Mouse (Mus musculus): Measurements from ENCODE around the gene Olfr51. TPM values are rescaled to one million over a fixed set of nuclear protein-coding genes. Genes with fewer than 3 reads are reported as not detected.
"Not testable (repeated sequence)": the region's sequence is repeated elsewhere in the genome, so short reads cannot be mapped to it uniquely, and the experiment has no call there.

Olfr51 gene
- polyA plus RNA-seq, 1 experiment from 2014 or later = not detected

DNA sequence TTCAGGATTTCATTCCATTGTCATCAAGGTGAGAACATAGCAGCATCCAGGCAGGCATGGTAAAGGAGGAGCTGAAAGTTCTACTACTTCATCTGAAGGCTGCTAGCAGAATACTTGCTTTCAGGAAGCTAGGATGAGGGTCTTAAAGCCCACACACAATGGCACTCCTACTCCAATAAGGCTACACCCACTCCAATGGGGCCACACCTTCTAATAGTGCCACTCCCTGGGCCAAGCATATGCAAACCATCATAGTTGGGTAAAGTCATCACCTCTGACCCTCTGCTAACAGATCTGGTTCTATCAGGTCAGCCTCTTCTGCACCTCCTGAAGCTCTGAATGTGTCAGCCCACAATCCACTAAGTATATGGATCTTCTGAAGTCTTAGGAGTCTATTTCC lies 30.7 kb downstream of the Olfr51 start:
- not testable (repeated sequence) for H3K9me3 ChIP-seq; H3K9ac ChIP-seq; H3K4me1 ChIP-seq; H3K27me3 ChIP-seq (replicated peaks); H3K36me3 ChIP-seq; H3K4me2 ChIP-seq; H3K4me3 ChIP-seq (replicated peaks); H3K27ac ChIP-seq; ATAC-seq (ENCODE audit: insufficient read depth, low FRiP score, low read depth)

DNA sequence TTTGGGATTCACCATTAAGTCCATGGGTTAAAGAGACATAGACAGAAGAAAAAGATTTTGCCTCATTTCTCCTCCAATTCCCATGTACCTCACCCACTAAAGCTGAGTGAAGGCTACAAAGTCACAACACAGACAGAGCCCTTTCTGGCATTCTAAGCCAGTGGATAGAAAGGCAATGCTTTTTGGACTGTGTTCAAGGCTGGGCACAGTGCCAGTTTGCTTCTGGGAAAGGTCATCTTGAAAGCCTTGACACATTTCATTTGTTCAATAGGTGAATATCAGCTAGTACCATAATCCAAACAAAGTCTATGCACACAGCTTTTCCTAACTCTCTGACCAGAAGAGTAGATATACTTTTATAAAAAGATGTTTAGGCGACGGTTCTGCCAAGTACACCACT lies 32.6 kb downstream of the Olfr51 start:
- Histone ChIP-seq H3K27me3 (replicated peaks) (no peaks in the 10 kb centered on the region), H3K9ac (no peak overlapping the region), H3K36me3 (no peaks in the 10 kb centered on the region), H3K4me2 (no peak overlapping the region), H3K27ac (no peak overlapping the region), H3K4me1 (no peaks in the 10 kb centered on the region), H3K4me3 (replicated peaks) (no peak overlapping the region), H3K9me3 (no peaks in the 10 kb centered on the region)
- ATAC-seq (ENCODE audit: insufficient read depth, low FRiP score, low read depth) = no peak
- WGBS = 43% methylated on average over 2 of the region's 2 CpGs

GRCm38 (mm10) chr11:51044776-51045175 lies 41.4 kb downstream of the Olfr51 start:
- H3K4me1 ChIP-seq; H3K4me2 ChIP-seq; H3K9ac ChIP-seq; H3K27me3 ChIP-seq (replicated peaks); ATAC-seq (ENCODE audit: insufficient read depth, low FRiP score, low read depth); H3K4me3 ChIP-seq (replicated peaks); H3K36me3 ChIP-seq; H3K9me3 ChIP-seq; H3K27ac ChIP-seq: not testable (repeated sequence)
- 58% methylated on average over 3 of the region's 3 CpGs for WGBS

GRCm38 (mm10) chr11:51047809-51048208 lies 44.4 kb downstream of the Olfr51 start, which contains the start of gene Olfr1375:
TSS of gene Olfr1375 (plus strand) at chr11:51048109.
- not testable (repeated sequence) for H3K9me3 ChIP-seq; H3K27ac ChIP-seq; H3K27me3 ChIP-seq (replicated peaks); H3K9ac ChIP-seq; H3K4me2 ChIP-seq; H3K4me3 ChIP-seq (replicated peaks); H3K4me1 ChIP-seq; H3K36me3 ChIP-seq; ATAC-seq (ENCODE audit: insufficient read depth, low FRiP score, low read depth)
- WGBS = 68% methylated on average over 3 of the region's 3 CpGs

GRCm38 (mm10) chr11:51051678-51052077 lies 48.3 kb downstream of the Olfr51 start:
- H3K4me3 ChIP-seq (replicated peaks) = no peak overlapping the region
- 52% methylated on average over 2 of the region's 2 CpGs for WGBS
- no peaks in the 10 kb centered on the region for H3K4me1 ChIP-seq
- no peak overlapping the region for H3K9ac ChIP-seq
- H3K9me3 ChIP-seq = no peaks in the 10 kb centered on the region
- H3K4me2 ChIP-seq = no peak overlapping the region
- no peaks in the 10 kb centered on the region for H3K27me3 ChIP-seq (replicated peaks)
- ATAC-seq (ENCODE audit: insufficient read depth, low FRiP score, low read depth) = no peak
- H3K27ac ChIP-seq = no peak overlapping the region
- H3K36me3 ChIP-seq = no peaks in the 10 kb centered on the region

DNA sequence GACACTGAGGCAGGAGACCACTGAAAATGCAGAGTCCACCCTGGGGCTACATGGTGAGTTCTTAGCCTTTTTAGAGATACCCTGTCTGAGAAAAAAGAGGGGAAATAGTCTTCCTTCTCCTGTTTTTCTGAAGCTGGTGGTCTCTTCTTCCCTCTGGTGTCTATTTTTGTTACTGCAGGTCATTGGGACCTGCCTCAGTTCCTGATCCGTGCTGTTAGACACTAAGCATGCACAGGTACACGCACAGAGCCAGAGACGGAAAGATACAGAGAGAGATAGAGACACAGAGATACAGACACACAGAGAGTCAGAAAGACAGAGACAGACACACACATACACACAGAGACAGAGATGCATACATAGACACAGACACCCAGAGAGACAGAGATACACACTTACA lies 49.8 kb downstream of the Olfr51 start:
- H3K4me2 ChIP-seq = no peak overlapping the region
- H3K27me3 ChIP-seq (replicated peaks) = no peaks in the 10 kb centered on the region
- ATAC-seq (ENCODE audit: insufficient read depth, low FRiP score, low read depth) = no peak
- no peaks in the 10 kb centered on the region for H3K36me3 ChIP-seq
- H3K9ac ChIP-seq = no peak overlapping the region
- WGBS = 32% methylated on average over 3 of the region's 3 CpGs
- no peaks in the 10 kb centered on the region for H3K9me3 ChIP-seq
- H3K4me3 ChIP-seq (replicated peaks) = no peak overlapping the region
- H3K27ac ChIP-seq = no peak overlapping the region
- no peaks in the 10 kb centered on the region for H3K4me1 ChIP-seq

DNA sequence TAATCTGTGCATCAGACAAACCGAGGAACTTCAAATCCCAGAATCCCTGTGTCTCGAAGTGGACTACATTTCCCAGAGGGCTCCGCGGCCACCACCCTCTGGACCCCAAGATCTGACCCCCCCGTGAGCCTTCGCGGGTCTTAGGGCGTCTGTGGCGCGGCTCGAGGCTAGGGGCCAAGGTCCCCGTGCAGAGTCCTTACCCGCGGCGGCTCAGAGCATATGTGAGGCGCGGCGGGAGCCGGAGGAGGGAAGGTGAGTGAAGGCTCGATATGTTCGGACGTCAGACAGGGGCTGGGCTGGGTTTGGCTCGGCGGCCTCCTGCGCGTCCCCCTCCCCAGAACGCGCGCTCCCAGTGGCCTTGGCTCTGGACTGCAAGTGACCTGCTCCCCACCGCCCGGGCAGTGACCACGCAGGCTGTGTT lies 55.8 kb downstream of the Olfr51 start, which contains the start of gene Zfp354a:
Gene Zfp354a (plus strand): TSS at position 107 of the 421 bp plus-strand sequence.
- Histone ChIP-seq H3K36me3 (no peaks in the 10 kb centered on the region), H3K4me2 (peak within 1 kb of the TSS; percentile 82), H3K4me1 (peaks cover 5% of the 10 kb centered on the region; the same call in 1 of the 2 replicates), H3K9me3 (no peaks in the 10 kb centered on the region), H3K27ac (0 out of 2 replicates have a peak within 1 kb of the TSS, but pooled peaks have one; percentile 35), H3K9ac (peak within 1 kb of the TSS; percentile 64), H3K27me3 (replicated peaks) (no peaks in the 10 kb centered on the region), H3K4me3 (replicated peaks) (peak within 1 kb of the TSS; percentile 82)
- ATAC-seq (ENCODE audit: insufficient read depth, low FRiP score, low read depth) = peak; percentile 83
- 1% methylated on average over 32 of the region's 32 CpGs for WGBS

Other genes starting within 250 kb of the Olfr51 start
- 19.8 and 22.0 TPM in 2 replicates for gene Zfp354c, start 175.9 kb upstream of the Olfr51 start, polyA plus RNA-seq (2015; fragmentation: Nextera tagmentation; extraction: Ambion mirVana)
- 0.52 and 0.58 TPM in 2 replicates for gene Zfp879, start 162.0 kb upstream of the Olfr51 start, polyA plus RNA-seq (2015; fragmentation: Nextera tagmentation; extraction: Ambion mirVana)
- 0.09 and 0.18 TPM in 2 replicates for gene Grm6, start 152.9 kb upstream of the Olfr51 start, polyA plus RNA-seq (2015; fragmentation: Nextera tagmentation; extraction: Ambion mirVana)
- 5.6 and 5.7 TPM in 2 replicates for gene Zfp454, start 115.9 kb upstream of the Olfr51 start, polyA plus RNA-seq (2015; fragmentation: Nextera tagmentation; extraction: Ambion mirVana)
- gene Zfp2, start 87.4 kb upstream of the Olfr51 start, polyA plus RNA-seq (2015; fragmentation: Nextera tagmentation; extraction: Ambion mirVana) = 9.5 and 11.0 TPM in 2 replicates
- 1.0 and 1.3 TPM in 2 replicates for gene Zfp354b, start 72.0 kb upstream of the Olfr51 start, polyA plus RNA-seq (2015; fragmentation: Nextera tagmentation; extraction: Ambion mirVana)
- gene 4933414I15Rik, start 59.8 kb upstream of the Olfr51 start, polyA plus RNA-seq (2015; fragmentation: Nextera tagmentation; extraction: Ambion mirVana) = not detected in 2 replicates
- not detected in 2 replicates for gene Prop1, start 49.8 kb upstream of the Olfr51 start, polyA plus RNA-seq (2015; fragmentation: Nextera tagmentation; extraction: Ambion mirVana)
- not detected in 2 replicates for gene Olfr1378, start 37.1 kb upstream of the Olfr51 start, polyA plus RNA-seq (2015; fragmentation: Nextera tagmentation; extraction: Ambion mirVana)
- not detected in 2 replicates for gene Olfr1377, start 21.6 kb upstream of the Olfr51 start, polyA plus RNA-seq (2015; fragmentation: Nextera tagmentation; extraction: Ambion mirVana)
- gene Olfr54, start 10.6 kb downstream of the Olfr51 start, polyA plus RNA-seq (2015; fragmentation: Nextera tagmentation; extraction: Ambion mirVana) = not detected in 2 replicates
- not detected in 2 replicates for gene Olfr1375, start 44.5 kb downstream of the Olfr51 start, polyA plus RNA-seq (2015; fragmentation: Nextera tagmentation; extraction: Ambion mirVana)
- 6.3 and 9.4 TPM in 2 replicates for gene Zfp354a, start 55.7 kb downstream of the Olfr51 start, polyA plus RNA-seq (2015; fragmentation: Nextera tagmentation; extraction: Ambion mirVana)
- gene Gm12569, start 216.9 kb downstream of the Olfr51 start, polyA plus RNA-seq (2015; fragmentation: Nextera tagmentation; extraction: Ambion mirVana) = not detected in 2 replicates

All from stomach, embryonic 15.5 days (tissue).